Mouse (Mus musculus) embryonic facial prominence, embryonic 15.5 days (tissue): ENCODE data around the gene Nt5dc3. TPM values are rescaled to one million over a fixed set of nuclear protein-coding genes. Genes with fewer than 3 reads are reported as not detected.

Experiments used
- ATAC-seq: fragments of 200-750 bp; cut with Nextera tagmentation; 2 replicates; pipeline ENCODE4 v1.8.0; 2017; ENCODE audit warnings: low read depth, moderate TSS enrichment; ENCODE audit not compliant: insufficient number of reproducible peaks, low FRiP score, low TSS enrichment
- H3K27ac ChIP-seq: fragments of 300-500 bp; sonication (generic); replicated peaks from 2 replicates; pipeline ENCODE4 v1.5.1; 2015; ENCODE audit warnings: mild to moderate bottlenecking, inconsistent platforms
- H3K27me3 ChIP-seq: fragments of 300-500 bp; sonication (generic); 2 replicates; pipeline ENCODE4 v1.6.1; 2015; ENCODE audit warnings: inconsistent platforms
- H3K36me3 ChIP-seq: fragments of 300-500 bp; sonication (generic); 2 replicates; pipeline ENCODE4 v1.6.1; 2015; ENCODE audit warnings: mild to moderate bottlenecking, inconsistent platforms
- H3K4me1 ChIP-seq: fragments of 300-500 bp; sonication (generic); 2 replicates; pipeline ENCODE4 v1.6.1; 2015; ENCODE audit warnings: inconsistent platforms
- H3K4me2 ChIP-seq: fragments of 300-500 bp; sonication (generic); replicated peaks from 2 replicates; pipeline ENCODE4 v1.6.1; 2015; ENCODE audit warnings: mild to moderate bottlenecking, inconsistent platforms
- H3K4me3 ChIP-seq: fragments of 300-500 bp; sonication (generic); replicated peaks from 2 replicates; pipeline ENCODE4 v1.5.1; 2015; ENCODE audit warnings: mild to moderate bottlenecking, inconsistent platforms
- H3K9ac ChIP-seq: fragments of 300-500 bp; sonication (generic); 2 replicates; pipeline ENCODE4 v1.6.1; 2015; ENCODE audit warnings: inconsistent platforms
- H3K9me3 ChIP-seq: fragments of 300-500 bp; sonication (generic); replicated peaks from 2 replicates; pipeline ENCODE4 v1.6.1; 2016; ENCODE audit warnings: inconsistent platforms
- WGBS: fragments of 180-500 bp; shearing (Covaris S2); methylation state at CpG from one replicate; pipeline ENCODE4 v1.1.7; 2015; 5-methylcytosine and 5-hydroxymethylcytosine counted together
- polyA plus RNA-seq: library from polyadenylated mRNA; unstranded; fragments of >200 nt; fragmentation: Nextera tagmentation; extraction: Ambion mirVana; gene quantifications from 2 replicates; pipeline ENCODE4 v1.2.1, GENCODE M21; 2015

The Nt5dc3 gene
- polyA plus RNA-seq, 1 experiment from 2014 or later: 1.5 TPM

DNA sequence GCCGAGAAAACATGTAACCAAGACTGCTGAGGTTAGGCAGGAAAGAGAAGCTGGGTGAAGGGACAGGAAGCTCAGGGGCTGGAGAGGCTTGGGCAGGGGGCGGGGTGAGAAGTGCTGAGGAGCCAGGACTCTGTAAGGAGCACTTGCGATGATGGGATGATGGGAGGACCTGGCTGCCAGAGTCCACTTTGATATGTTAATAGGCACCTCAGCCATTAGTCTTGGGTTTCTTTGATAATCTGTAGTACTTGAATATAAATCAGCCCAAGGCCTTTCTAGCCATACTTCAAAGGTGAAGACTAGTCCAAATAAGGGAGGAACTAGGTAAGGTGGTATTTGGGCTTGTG is 16.4 kb upstream of the Nt5dc3 start:
- Histone ChIP-seq H3K27ac (no peak overlapping the region), H3K36me3 (no peaks in the 10 kb centered on the region), H3K4me1 (no peaks in the 10 kb centered on the region), H3K9ac (no peak overlapping the region), H3K4me3 (no peak overlapping the region), H3K27me3 (no peaks in the 10 kb centered on the region), H3K4me2 (no peak overlapping the region), H3K9me3 (no peaks in the 10 kb centered on the region)
- ATAC-seq: no peak
- 64% methylated on average over 3 of the region's 3 CpGs for WGBS

DNA sequence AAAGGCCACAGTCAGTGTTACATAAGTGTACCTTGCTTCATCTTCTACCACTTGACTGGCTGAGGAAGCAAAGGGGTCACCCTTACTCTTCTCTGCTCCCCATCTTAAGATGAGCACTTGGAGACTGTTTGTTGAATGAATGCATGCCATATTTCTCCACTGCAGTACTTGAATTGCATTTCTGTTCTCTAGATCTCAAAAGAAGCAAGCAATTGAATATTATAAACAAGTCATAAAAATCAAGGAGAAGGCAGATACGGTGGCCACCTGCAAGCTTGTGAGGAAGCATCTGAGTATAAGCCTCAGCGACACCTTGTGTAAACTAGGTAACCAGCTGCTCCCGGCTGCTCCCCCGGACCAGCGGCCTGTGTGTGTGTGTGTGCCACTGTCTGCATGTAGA is 15.1 kb upstream of the Nt5dc3 start, which contains the start of gene Gm49358:
Gene Gm49358 (plus strand): TSS at position 301 of the 400 bp plus-strand sequence.
- Histone ChIP-seq H3K36me3 (no peaks in the 10 kb centered on the region), H3K9me3 (no peaks in the 10 kb centered on the region), H3K27me3 (no peaks in the 10 kb centered on the region), H3K9ac (no peak within 1 kb of the TSS), H3K4me1 (no peaks in the 10 kb centered on the region), H3K4me2 (no peak within 1 kb of the TSS), H3K4me3 (no peak within 1 kb of the TSS), H3K27ac (no peak within 1 kb of the TSS)
- WGBS: 91% methylated on average over 5 of the region's 5 CpGs
- no peak for ATAC-seq

DNA sequence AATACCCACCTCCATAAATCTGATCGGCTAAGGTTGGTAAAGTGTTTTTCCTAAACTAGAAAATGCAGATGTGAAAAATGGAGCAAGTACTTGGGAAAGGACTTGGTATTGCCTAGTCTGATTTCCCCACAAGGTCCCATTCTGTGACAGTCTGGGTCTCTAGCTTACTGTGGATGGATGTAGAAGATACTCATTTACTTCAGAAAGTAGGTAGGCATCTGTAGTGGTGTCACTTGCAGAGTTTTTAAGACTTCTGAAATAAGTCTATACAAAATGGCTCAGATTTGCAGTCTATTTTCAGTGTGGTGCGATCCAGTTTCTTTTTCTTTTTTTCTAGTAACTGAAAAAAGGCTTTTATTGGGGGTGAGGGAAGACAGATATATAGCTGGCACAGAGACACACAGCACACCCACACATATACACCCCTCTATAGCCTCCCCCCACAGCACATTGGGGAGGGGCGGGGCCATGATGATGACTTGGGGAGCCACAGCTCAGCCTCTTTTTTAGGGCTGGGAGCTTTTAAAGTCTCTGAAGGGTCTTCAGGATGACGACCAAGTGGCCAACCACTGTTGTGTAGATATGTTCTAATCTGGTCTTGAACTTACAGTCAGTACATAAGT is 13.3 kb upstream of the Nt5dc3 start:
- no peak overlapping the region for H3K4me2 ChIP-seq
- 87% methylated on average over 4 of the region's 4 CpGs for WGBS
- H3K9ac ChIP-seq: no peak overlapping the region
- H3K27me3 ChIP-seq: no peaks in the 10 kb centered on the region
- 0 out of 2 replicates have a peak, but pooled peaks cover 4% of the 10 kb centered on the region for H3K4me1 ChIP-seq
- no peak overlapping the region for H3K4me3 ChIP-seq
- ATAC-seq: no peak
- no peaks in the 10 kb centered on the region for H3K9me3 ChIP-seq
- no peak overlapping the region for H3K27ac ChIP-seq
- H3K36me3 ChIP-seq: no peaks in the 10 kb centered on the region

DNA sequence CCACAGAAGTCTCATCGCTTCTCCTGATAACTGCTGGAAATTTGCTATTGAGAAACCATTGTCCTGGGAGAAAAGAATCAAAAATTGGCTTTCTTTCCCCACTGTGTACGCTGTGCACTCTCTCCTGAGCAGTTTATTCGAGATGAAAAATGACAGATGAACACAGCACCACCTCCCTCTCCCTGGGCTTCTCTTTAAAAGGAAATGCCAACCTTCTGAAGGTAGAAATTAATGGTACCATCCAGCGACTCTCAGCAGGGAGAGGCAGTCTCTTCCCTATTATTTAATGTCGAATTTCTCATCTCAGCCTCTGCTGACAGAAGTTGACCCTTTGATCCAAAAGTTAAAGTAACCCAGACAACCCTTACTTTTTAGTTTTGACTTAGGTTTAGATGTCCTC is 9.6 kb upstream of the Nt5dc3 start:
- no peak overlapping the region for H3K9ac ChIP-seq
- no peak overlapping the region for H3K4me2 ChIP-seq
- no peaks in the 10 kb centered on the region for H3K9me3 ChIP-seq
- WGBS: 58% methylated on average over 5 of the region's 5 CpGs
- no peak overlapping the region for H3K4me3 ChIP-seq
- 0 out of 2 replicates have a peak, but pooled peaks cover 4% of the 10 kb centered on the region for H3K4me1 ChIP-seq
- ATAC-seq: no peak
- H3K27me3 ChIP-seq: no peaks in the 10 kb centered on the region
- H3K27ac ChIP-seq: no peak overlapping the region
- no peaks in the 10 kb centered on the region for H3K36me3 ChIP-seq

DNA sequence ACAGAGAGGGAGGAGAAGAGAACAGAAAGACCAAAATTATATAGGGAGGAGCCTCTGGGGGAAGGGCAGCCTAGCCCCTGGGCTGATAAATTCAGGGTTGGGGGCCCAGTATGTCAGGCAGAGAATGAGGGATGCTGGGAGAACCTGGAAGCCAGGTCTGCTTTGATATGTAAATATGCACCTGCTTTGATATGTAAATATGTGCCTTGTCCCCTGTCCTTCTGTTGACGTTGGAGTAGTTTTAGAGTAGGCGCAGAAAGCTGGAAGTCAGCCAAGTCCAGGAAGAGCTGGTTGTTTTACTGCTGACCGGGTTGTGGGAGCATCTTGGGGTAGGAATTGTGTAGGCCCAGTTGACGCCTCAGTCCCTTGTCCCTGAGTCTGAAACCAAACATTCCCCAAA is 9.0 kb upstream of the Nt5dc3 start:
- no peak for ATAC-seq
- H3K9me3 ChIP-seq: no peaks in the 10 kb centered on the region
- no peaks in the 10 kb centered on the region for H3K27me3 ChIP-seq
- H3K4me1 ChIP-seq: 0 out of 2 replicates have a peak, but pooled peaks cover 4% of the 10 kb centered on the region
- H3K36me3 ChIP-seq: no peaks in the 10 kb centered on the region
- no peak overlapping the region for H3K4me2 ChIP-seq
- no peak overlapping the region for H3K27ac ChIP-seq
- no peak overlapping the region for H3K4me3 ChIP-seq
- WGBS: 47% methylated on average over 4 of the region's 4 CpGs
- H3K9ac ChIP-seq: no peak overlapping the region

DNA sequence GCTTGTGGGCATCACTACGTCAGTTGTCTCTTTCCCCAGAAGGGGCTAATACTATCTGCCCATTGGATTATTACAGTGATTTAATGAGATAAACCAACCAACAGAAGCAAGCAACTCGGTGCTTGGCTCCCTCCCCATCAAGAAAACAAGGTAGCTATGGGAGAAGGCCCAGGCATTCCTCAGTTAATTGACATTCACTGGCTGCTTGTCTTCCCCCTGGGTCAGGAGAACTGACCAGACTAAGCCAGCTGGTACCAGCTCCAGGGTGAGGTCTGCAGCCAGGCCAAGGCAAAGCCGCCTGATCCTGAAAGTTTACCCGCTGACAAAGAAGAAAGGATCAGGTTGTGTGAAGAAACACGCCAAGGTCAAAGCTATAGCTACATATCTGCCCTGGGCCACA is 7.1 kb upstream of the Nt5dc3 start:
- Histone ChIP-seq H3K4me1 (0 out of 2 replicates have a peak, but pooled peaks cover 4% of the 10 kb centered on the region), H3K9ac (no peak overlapping the region), H3K36me3 (no peaks in the 10 kb centered on the region), H3K9me3 (no peaks in the 10 kb centered on the region), H3K4me3 (no peak overlapping the region), H3K4me2 (no peak overlapping the region), H3K27me3 (no peaks in the 10 kb centered on the region), H3K27ac (no peak overlapping the region)
- 74% methylated on average over 5 of the region's 5 CpGs for WGBS
- ATAC-seq: no peak

DNA sequence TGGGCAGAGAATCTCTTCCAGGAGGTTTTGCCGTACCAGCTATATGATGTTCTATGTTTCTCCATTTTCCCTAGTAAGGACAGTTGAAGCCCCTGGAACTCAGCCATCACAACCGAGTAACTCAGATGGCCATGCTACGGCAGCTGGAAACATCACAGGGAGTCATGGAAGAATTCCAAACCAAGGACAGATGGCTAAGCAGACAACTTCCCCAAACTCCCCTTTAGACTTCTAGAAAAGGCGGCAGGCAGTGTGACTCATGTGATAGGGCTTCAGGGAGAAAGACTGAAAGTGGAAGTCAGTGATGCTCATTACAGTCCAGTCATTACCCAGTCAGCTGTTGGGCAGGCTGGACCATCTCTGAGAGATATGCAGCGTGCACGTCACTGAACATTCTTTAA is 6.6 kb upstream of the Nt5dc3 start:
- 52% methylated on average over 6 of the region's 6 CpGs for WGBS
- ATAC-seq: no peak

DNA sequence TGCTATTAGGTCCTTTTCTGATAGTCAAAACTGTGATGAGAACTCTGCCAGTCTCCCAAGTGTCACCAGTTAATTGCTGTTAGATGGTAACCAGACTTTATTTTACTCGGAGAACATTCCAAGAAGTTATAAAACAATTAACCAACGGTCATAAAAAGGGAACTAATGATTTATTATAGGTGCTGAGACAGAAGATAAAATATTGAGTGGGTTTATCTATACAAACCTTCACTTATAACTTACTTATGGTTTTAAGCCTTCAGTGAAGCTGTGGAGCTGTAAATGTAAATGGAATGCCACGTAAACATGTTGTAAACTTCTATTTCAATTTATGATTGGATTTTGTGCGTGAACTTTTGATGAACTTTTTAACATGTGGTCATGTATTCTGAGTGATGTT is 5.4 kb upstream of the Nt5dc3 start:
- no peaks in the 10 kb centered on the region for H3K36me3 ChIP-seq
- ATAC-seq: no peak
- no peak overlapping the region for H3K27ac ChIP-seq
- no peak overlapping the region for H3K9ac ChIP-seq
- H3K4me2 ChIP-seq: no peak overlapping the region
- no peak overlapping the region for H3K4me3 ChIP-seq
- WGBS: 67% methylated on average over 4 of the region's 4 CpGs
- no peaks in the 10 kb centered on the region for H3K27me3 ChIP-seq
- H3K4me1 ChIP-seq: 0 out of 2 replicates have a peak, but pooled peaks cover 13% of the 10 kb centered on the region
- H3K9me3 ChIP-seq: no peaks in the 10 kb centered on the region

More for the DNA sequence above, 6.6 kb upstream of the Nt5dc3 start:
- H3K9me3 ChIP-seq: no peaks in the 10 kb centered on the region
- no peak overlapping the region for H3K4me3 ChIP-seq
- no peak overlapping the region for H3K9ac ChIP-seq
- H3K36me3 ChIP-seq: no peaks in the 10 kb centered on the region
- no peaks in the 10 kb centered on the region for H3K27me3 ChIP-seq
- H3K4me1 ChIP-seq: 0 out of 2 replicates have a peak, but pooled peaks cover 4% of the 10 kb centered on the region
- no peak overlapping the region for H3K4me2 ChIP-seq
- no peak overlapping the region for H3K27ac ChIP-seq

DNA sequence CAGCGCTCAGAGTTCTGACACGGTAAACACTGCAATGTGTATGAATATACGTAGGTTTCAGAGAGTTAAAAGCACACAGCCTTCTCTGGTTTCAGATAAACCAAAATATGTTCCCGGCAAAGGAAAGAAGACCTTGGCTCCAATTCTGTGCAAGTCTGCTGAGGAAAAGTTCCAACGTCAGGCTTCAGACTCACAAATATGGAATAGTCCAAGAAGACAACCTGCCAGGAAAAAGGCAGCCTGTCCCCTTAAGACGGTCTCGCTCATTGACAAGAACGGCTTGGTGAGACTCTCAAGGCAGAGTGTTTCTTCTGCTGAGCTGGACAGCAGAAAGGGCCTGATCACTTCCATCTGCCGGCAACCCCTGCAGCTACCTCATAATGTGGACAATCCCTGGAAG is 2.5 kb upstream of the Nt5dc3 start:
- Histone ChIP-seq H3K27ac (no peak overlapping the region), H3K27me3 (no peaks in the 10 kb centered on the region), H3K36me3 (no peaks in the 10 kb centered on the region), H3K4me2 (no peak overlapping the region), H3K4me3 (no peak overlapping the region), H3K9me3 (no peaks in the 10 kb centered on the region), H3K4me1 (peaks cover 21% of the 10 kb centered on the region), H3K9ac (no peak overlapping the region)
- no peak for ATAC-seq
- WGBS: 48% methylated on average over 9 of the region's 9 CpGs

DNA sequence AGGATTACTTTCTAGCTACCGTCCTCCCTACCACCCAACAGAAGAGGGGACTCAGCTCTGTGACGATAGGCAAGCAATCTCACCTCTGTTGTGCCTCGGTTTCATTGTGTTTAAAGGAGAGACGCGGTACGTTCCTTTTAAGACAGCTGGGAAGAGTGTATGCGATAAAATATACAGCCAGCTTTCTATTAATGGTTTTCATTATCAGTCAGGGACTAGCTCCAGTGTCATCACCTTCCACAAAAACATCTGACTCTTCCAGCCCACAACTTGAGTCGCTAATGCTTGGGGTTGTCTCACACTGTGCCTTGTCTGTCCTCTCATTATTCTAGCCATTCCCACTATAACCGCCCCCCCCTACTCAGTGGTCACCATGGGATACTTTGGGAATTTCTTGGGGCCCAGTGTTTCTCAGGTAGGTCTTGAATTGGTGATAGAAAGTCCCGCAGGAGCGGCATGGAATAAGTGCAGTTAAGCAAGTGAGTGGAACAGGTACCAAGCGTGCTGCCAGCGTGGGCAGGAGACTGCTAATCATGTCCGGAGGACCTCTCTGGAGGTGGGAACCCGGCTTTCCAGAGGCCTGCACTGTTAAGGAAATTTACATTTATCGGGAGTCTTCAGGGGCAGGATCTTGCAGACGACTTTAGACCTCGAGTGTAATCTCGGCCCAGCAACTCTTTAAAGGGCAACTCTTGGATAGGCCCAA is 1.0 kb upstream of the Nt5dc3 start:
- 0 out of 2 replicates have a peak overlapping the region, but pooled peaks have one; percentile 4 for H3K9ac ChIP-seq
- peak overlapping the region; percentile 69 for H3K4me3 ChIP-seq
- H3K27ac ChIP-seq: 0 out of 2 replicates have a peak overlapping the region, but pooled peaks have one; percentile 58
- peak overlapping the region; percentile 91 for H3K4me2 ChIP-seq
- no peaks in the 10 kb centered on the region for H3K9me3 ChIP-seq
- H3K27me3 ChIP-seq: no peaks in the 10 kb centered on the region
- H3K4me1 ChIP-seq: peaks cover 28% of the 10 kb centered on the region
- ATAC-seq: no peak
- WGBS: 51% methylated on average over 19 of the region's 19 CpGs
- H3K36me3 ChIP-seq: no peaks in the 10 kb centered on the region

DNA sequence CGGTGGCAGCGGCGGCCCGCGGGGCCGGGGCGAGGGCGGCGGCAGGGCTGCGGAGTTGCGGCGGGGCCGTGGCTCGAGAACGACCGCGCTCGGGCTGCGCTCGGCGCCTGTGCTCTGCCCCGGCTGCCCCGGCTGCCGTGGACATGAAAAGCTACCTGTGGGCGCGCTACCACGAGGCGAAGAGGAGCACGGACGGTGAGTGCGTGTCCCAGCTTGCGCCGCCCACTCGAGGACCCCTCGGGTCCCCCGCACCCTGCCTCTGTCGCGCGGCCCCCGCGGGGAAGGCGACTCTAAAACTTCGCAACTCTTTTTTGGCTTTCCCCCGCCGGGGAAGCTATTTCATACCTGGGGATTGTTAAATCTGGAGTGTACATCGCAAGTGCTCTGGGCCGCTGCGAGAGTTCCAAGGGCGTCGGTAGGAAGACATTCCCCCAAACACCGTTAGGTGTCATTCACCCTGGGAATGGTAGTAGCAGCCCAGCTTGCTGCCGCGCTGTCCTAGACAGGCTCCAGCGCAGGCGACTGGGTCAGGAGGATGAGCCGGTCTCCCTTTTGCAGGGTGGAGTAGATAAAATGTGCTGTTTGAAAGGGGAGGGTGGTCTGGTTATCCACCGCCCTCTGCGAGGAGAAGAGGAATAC is 431 bp downstream of the Nt5dc3 start:
- ATAC-seq: peak; percentile 5; the same call in 1 of the 2 replicates
- WGBS: under 1% methylated on average over 58 of the region's 58 CpGs
- H3K27ac ChIP-seq: peak overlapping the region; percentile 29; the same call in 1 of the 2 replicates

More for the DNA sequence above, 431 bp downstream of the Nt5dc3 start:
- peak overlapping the region; percentile 91 for H3K4me2 ChIP-seq
- H3K27me3 ChIP-seq: no peaks in the 10 kb centered on the region
- H3K4me3 ChIP-seq: peak overlapping the region; percentile 69
- H3K9me3 ChIP-seq: no peaks in the 10 kb centered on the region
- peaks cover 31% of the 10 kb centered on the region for H3K4me1 ChIP-seq
- no peaks in the 10 kb centered on the region for H3K36me3 ChIP-seq
- H3K9ac ChIP-seq: peak overlapping the region; percentile 48
